Mouse (Mus musculus) intestine, postnatal 0 days (tissue): Measurements from ENCODE around the gene Krt80. TPM values are rescaled to one million over a fixed set of nuclear protein-coding genes. Genes with fewer than 3 reads are reported as not detected.

Experiments
- ATAC-seq: fragments of 200-750 bp; cut with Nextera tagmentation; 2 replicates; pipeline ENCODE4 v1.8.0; 2017; ENCODE audit warnings: mild to moderate bottlenecking, moderate TSS enrichment, moderate library complexity
- H3K27ac ChIP-seq: fragments of 300-500 bp; sonication (generic); 2 replicates; pipeline ENCODE4 v1.5.1; 2014; ENCODE audit warnings: mild to moderate bottlenecking, low read depth, low read length, moderate library complexity
- H3K27me3 ChIP-seq: fragments of 300-500 bp; sonication (generic); replicated peaks from 2 replicates; pipeline ENCODE4 v1.6.1; 2014; ENCODE audit warnings: low read length, mixed read lengths; ENCODE audit not compliant: control insufficient read depth, insufficient read depth
- H3K36me3 ChIP-seq: fragments of 300-500 bp; sonication (generic); 2 replicates; pipeline ENCODE4 v1.6.1; 2014; ENCODE audit warnings: mild to moderate bottlenecking, moderate library complexity; ENCODE audit not compliant: control insufficient read depth, insufficient read depth
- H3K4me1 ChIP-seq: fragments of 300-500 bp; sonication (generic); replicated peaks from 2 replicates; pipeline ENCODE4 v1.6.1; 2014; ENCODE audit warnings: antibody characterized with exemption, low read length, mixed read lengths; ENCODE audit not compliant: control insufficient read depth, insufficient read depth
- H3K4me2 ChIP-seq: fragments of 300-500 bp; sonication (generic); replicated peaks from 2 replicates; pipeline ENCODE4 v1.6.1; 2014; ENCODE audit warnings: low read depth, mild to moderate bottlenecking, moderate library complexity
- H3K4me3 ChIP-seq: fragments of 300-500 bp; sonication (generic); 2 replicates; pipeline ENCODE4 v1.5.1; 2014; ENCODE audit warnings: low read depth, low read length
- H3K9ac ChIP-seq: fragments of 300-500 bp; sonication (generic); 2 replicates; pipeline ENCODE4 v1.6.1; 2014; ENCODE audit warnings: mild to moderate bottlenecking, low read depth, low read length
- H3K9me3 ChIP-seq: fragments of 300-500 bp; sonication (generic); 2 replicates; pipeline ENCODE4 v1.6.1; 2016; ENCODE audit warnings: mixed run types; ENCODE audit not compliant: control insufficient read depth
- CTCF ChIP-seq: sonication (generic); IDR thresholded peaks from 2 replicates; pipeline ENCODE4 v1.5.1; 2016; ENCODE audit warnings: low read depth, mild to moderate bottlenecking, control low read depth, antibody characterized with exemption, moderate library complexity
- WGBS: fragments of 180-500 bp; shearing (Covaris S2); extraction: QIAGEN DNeasy Blood & Tissue Kit; methylation state at CpG from one replicate; pipeline ENCODE4 v1.1.7; 2014; 5-methylcytosine and 5-hydroxymethylcytosine counted together
- polyA plus RNA-seq: library from polyadenylated mRNA; unstranded; fragments of >200 nt; fragmentation: Nextera tagmentation; extraction: Ambion mirVana; gene quantifications from 2 replicates; pipeline ENCODE4 v1.2.1, GENCODE M21; 2015

Gene Krt80
- polyA plus RNA-seq, 1 experiment from 2014 or later: 0.40 TPM

GRCm38 (mm10) chr15:101367497-101367896, 2.5 kb downstream of the Krt80 start:
- H3K27ac ChIP-seq: no peak overlapping the region
- H3K4me2 ChIP-seq: no peak overlapping the region
- no peaks in the 10 kb centered on the region for H3K9me3 ChIP-seq
- no peaks in the 10 kb centered on the region for H3K36me3 ChIP-seq
- 76% methylated on average over 8 of the region's 8 CpGs for WGBS
- H3K4me1 ChIP-seq: peaks cover 7% of the 10 kb centered on the region; the same call in 1 of the 2 replicates
- TF ChIP-seq CTCF: no peak
- ATAC-seq: no peak
- H3K9ac ChIP-seq: no peak overlapping the region
- H3K4me3 ChIP-seq: no peak overlapping the region
- H3K27me3 ChIP-seq: no peaks in the 10 kb centered on the region

- H3K27ac ChIP-seq: no peak overlapping the region
- no peaks in the 10 kb centered on the region for H3K36me3 ChIP-seq
- TF ChIP-seq CTCF: no peak
- no peaks in the 10 kb centered on the region for H3K9me3 ChIP-seq
- peaks cover 3% of the 10 kb centered on the region; the same call in 1 of the 2 replicates for H3K4me1 ChIP-seq
- H3K9ac ChIP-seq: no peak overlapping the region
- 65% methylated on average over 2 of the region's 2 CpGs for WGBS
- ATAC-seq: no peak
- H3K4me3 ChIP-seq: no peak overlapping the region
- no peaks in the 10 kb centered on the region for H3K27me3 ChIP-seq
- H3K4me2 ChIP-seq: no peak overlapping the region
Measured at GRCm38 (mm10) chr15:101366926-101367325, 3.0 kb downstream of the Krt80 start.

- ATAC-seq: no peak
- Histone ChIP-seq H3K4me1 (peaks cover 3% of the 10 kb centered on the region; the same call in 1 of the 2 replicates), H3K27ac (no peak overlapping the region), H3K9me3 (no peaks in the 10 kb centered on the region), H3K27me3 (no peaks in the 10 kb centered on the region), H3K4me3 (no peak overlapping the region), H3K9ac (no peak overlapping the region), H3K4me2 (no peak overlapping the region), H3K36me3 (no peaks in the 10 kb centered on the region)
- WGBS: 43% methylated on average over 3 of the region's 3 CpGs
- no peak for TF ChIP-seq CTCF
Measured at GRCm38 (mm10) chr15:101366482-101366881, 3.5 kb downstream of the Krt80 start.

GRCm38 (mm10) chr15:101365721-101366120, 4.2 kb downstream of the Krt80 start:
- H3K4me1 ChIP-seq: no peaks in the 10 kb centered on the region; the same call in 1 of the 2 replicates
- no peaks in the 10 kb centered on the region for H3K27me3 ChIP-seq
- no peak overlapping the region for H3K4me3 ChIP-seq
- H3K4me2 ChIP-seq: no peak overlapping the region
- no peaks in the 10 kb centered on the region for H3K9me3 ChIP-seq
- TF ChIP-seq CTCF: no peak
- H3K27ac ChIP-seq: no peak overlapping the region
- ATAC-seq: no peak
- 74% methylated on average over 4 of the region's 4 CpGs for WGBS
- H3K36me3 ChIP-seq: no peaks in the 10 kb centered on the region
- no peak overlapping the region for H3K9ac ChIP-seq

GRCm38 (mm10) chr15:101364891-101365671, 4.9 kb downstream of the Krt80 start:
- H3K36me3 ChIP-seq: no peaks in the 10 kb centered on the region
- no peak overlapping the region for H3K27ac ChIP-seq
- TF ChIP-seq CTCF: no peak
- H3K4me1 ChIP-seq: no peaks in the 10 kb centered on the region; the same call in 1 of the 2 replicates
- H3K9ac ChIP-seq: no peak overlapping the region
- WGBS: 70% methylated on average over 7 of the region's 7 CpGs
- H3K27me3 ChIP-seq: no peaks in the 10 kb centered on the region
- H3K4me2 ChIP-seq: no peak overlapping the region
- no peak overlapping the region for H3K4me3 ChIP-seq
- no peak for ATAC-seq
- H3K9me3 ChIP-seq: no peaks in the 10 kb centered on the region

- H3K4me3 ChIP-seq: no peak overlapping the region
- no peak overlapping the region for H3K9ac ChIP-seq
- no peaks in the 10 kb centered on the region for H3K9me3 ChIP-seq
- no peak overlapping the region for H3K27ac ChIP-seq
- H3K4me1 ChIP-seq: no peaks in the 10 kb centered on the region
- no peak for TF ChIP-seq CTCF
- H3K4me2 ChIP-seq: no peak overlapping the region
- WGBS: 52% methylated on average over 6 of the region's 6 CpGs
- no peak for ATAC-seq
- H3K36me3 ChIP-seq: no peaks in the 10 kb centered on the region
- H3K27me3 ChIP-seq: no peaks in the 10 kb centered on the region
Measured at GRCm38 (mm10) chr15:101364425-101364824, 5.5 kb downstream of the Krt80 start.
